Mouse (Mus musculus) right cerebral cortex, postnatal 4 days (tissue): Measurements from ENCODE around the gene B3gat1.

Experiments
- DNase-seq: peaks from one replicate; pipeline ENCODE4 v3.0.0-alpha.2; 2022

Gene B3gat1

GRCm38 (mm10) chr9:26733206-26733891 lies at the start of gene B3gat1:
Gene B3gat1, plus strand, starts transcription at chr9:26733728.
- peak; percentile 82 for DNase-seq

GRCm38 (mm10) chr9:26689171-26689570 lies 44.4 kb upstream of the B3gat1 start:
- DNase-seq: no peak

GRCm38 (mm10) chr9:26689956-26690698 lies 43.4 kb upstream of the B3gat1 start:
- no peak for DNase-seq

- DNase-seq: no peak
Observed at GRCm38 (mm10) chr9:26692641-26693040, 40.9 kb upstream of the B3gat1 start.

GRCm38 (mm10) chr9:26694656-26695055 lies 38.9 kb upstream of the B3gat1 start:
- DNase-seq: no peak

GRCm38 (mm10) chr9:26695178-26695577 lies 38.4 kb upstream of the B3gat1 start:
- DNase-seq: no peak

GRCm38 (mm10) chr9:26698286-26698685 lies 35.2 kb upstream of the B3gat1 start:
- no peak for DNase-seq

- DNase-seq: no peak
Observed at GRCm38 (mm10) chr9:26700329-26700728, 33.2 kb upstream of the B3gat1 start.

- no peak for DNase-seq
Observed at GRCm38 (mm10) chr9:26718388-26718787, 15.1 kb upstream of the B3gat1 start.

GRCm38 (mm10) chr9:26721771-26722170 lies 11.8 kb upstream of the B3gat1 start:
- no peak for DNase-seq

GRCm38 (mm10) chr9:26725709-26726108 lies 7.8 kb upstream of the B3gat1 start:
- no peak for DNase-seq

- no peak for DNase-seq
Observed at GRCm38 (mm10) chr9:26727445-26727844, 6.1 kb upstream of the B3gat1 start.

- DNase-seq: no peak
Observed at GRCm38 (mm10) chr9:26728556-26728955, 5.0 kb upstream of the B3gat1 start.

- DNase-seq: peak; percentile 61
Observed at GRCm38 (mm10) chr9:26733986-26734385, 458 bp downstream of the B3gat1 start.

GRCm38 (mm10) chr9:26737116-26737515 lies 3.6 kb downstream of the B3gat1 start:
- no peak for DNase-seq

- peak; percentile 43 for DNase-seq
Observed at GRCm38 (mm10) chr9:26742817-26743216, 9.3 kb downstream of the B3gat1 start.

GRCm38 (mm10) chr9:26747121-26747520 lies 13.6 kb downstream of the B3gat1 start:
- DNase-seq: no peak

- DNase-seq: no peak
Observed at GRCm38 (mm10) chr9:26748893-26749292, 15.4 kb downstream of the B3gat1 start.

- peak; percentile 65 for DNase-seq
Observed at GRCm38 (mm10) chr9:26760081-26760480, 26.6 kb downstream of the B3gat1 start.

- no peak for DNase-seq
Observed at GRCm38 (mm10) chr9:26760576-26760975, 27.0 kb downstream of the B3gat1 start.

GRCm38 (mm10) chr9:26762477-26762876 lies 28.9 kb downstream of the B3gat1 start:
- no peak for DNase-seq

- DNase-seq: no peak
Observed at GRCm38 (mm10) chr9:26768181-26768580, 34.7 kb downstream of the B3gat1 start.

- DNase-seq: no peak
Observed at GRCm38 (mm10) chr9:26775700-26776099, 42.2 kb downstream of the B3gat1 start.

GRCm38 (mm10) chr9:26776122-26776902 lies 42.8 kb downstream of the B3gat1 start:
- DNase-seq: no peak
